Mouse (Mus musculus): ENCODE measurements at regions not wholly inside any gene's neighbourhood (a gene's known extent, or its start where the extent isn't known, plus 50 kb on each side); places are given as distances from the start of the nearest gene placed in this dataset.
"Not testable (repeated sequence)": the region's sequence is repeated elsewhere in the genome, so short reads cannot be mapped to it uniquely, and the experiment has no call there.

DNA sequence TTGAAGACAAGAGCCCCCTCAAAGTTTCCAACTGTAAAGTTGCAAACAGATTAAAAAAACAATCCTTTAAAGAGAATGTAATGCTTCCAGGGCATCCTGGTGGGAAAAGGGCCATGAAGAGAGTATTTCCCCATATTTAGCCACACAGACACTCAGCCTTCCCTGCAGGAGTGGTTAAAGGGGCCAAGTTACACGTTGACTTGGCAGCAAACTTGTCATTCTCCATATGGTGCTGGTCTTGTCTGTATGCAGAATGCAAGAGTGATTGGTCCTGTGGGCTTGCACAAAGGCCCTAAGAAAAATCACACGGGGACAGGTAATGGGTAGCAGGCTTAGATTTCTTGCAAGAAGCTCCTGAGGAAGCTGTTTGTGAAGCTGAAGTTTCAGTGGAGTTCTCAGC lies 325.0 kb downstream of the Sec16b start:
- H3K4me3 ChIP-seq (ENCODE audit: low read depth, low read length), result no peak overlapping the region
- H3K27me3 ChIP-seq (ENCODE audit: control insufficient read depth, insufficient read depth, low read length), result no peaks in the 10 kb centered on the region
- H3K9me3 ChIP-seq (ENCODE audit: control insufficient read depth, low read length), result no peaks in the 10 kb centered on the region
- no peaks in the 10 kb centered on the region for H3K36me3 ChIP-seq (ENCODE audit: control insufficient read depth, insufficient read depth, low read length)
- no peak overlapping the region for H3K9ac ChIP-seq (ENCODE audit: low read depth, low read length)
- 52% methylated on average over 2 of the region's 2 CpGs for WGBS
- no peak for DNase-seq (ENCODE audit: low spot score)
- no peak overlapping the region for H3K27ac ChIP-seq (ENCODE audit: low read depth, low read length)
- H3K4me2 ChIP-seq (replicated peaks; ENCODE audit: low read depth, low read length), result no peak overlapping the region
- no peaks in the 10 kb centered on the region for H3K4me1 ChIP-seq (replicated peaks; ENCODE audit: control insufficient read depth, insufficient read depth, low read length)
- ATAC-seq (ENCODE audit: low FRiP score), result no peak

DNA sequence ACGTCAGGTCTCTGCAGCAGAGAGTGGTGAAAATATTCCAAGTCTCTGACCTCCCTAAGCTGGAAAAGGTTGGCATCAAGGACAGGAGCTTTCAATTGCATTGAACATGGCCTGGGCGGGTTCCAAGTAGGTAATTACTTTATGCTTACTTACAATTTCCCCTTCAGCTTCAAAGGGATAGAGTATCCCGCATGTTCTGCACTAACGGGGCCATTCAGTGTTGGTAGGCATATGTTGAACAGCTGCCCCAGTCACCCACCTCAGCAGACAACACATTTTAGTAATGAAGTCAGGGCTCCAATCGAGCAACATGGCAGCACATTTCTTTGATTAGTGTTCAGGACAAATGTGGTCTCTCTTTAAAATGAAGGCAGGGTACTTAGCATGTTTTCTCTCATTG lies 366.2 kb downstream of the Sec16b start:
- no peak for DNase-seq (ENCODE audit: low spot score)

DNA sequence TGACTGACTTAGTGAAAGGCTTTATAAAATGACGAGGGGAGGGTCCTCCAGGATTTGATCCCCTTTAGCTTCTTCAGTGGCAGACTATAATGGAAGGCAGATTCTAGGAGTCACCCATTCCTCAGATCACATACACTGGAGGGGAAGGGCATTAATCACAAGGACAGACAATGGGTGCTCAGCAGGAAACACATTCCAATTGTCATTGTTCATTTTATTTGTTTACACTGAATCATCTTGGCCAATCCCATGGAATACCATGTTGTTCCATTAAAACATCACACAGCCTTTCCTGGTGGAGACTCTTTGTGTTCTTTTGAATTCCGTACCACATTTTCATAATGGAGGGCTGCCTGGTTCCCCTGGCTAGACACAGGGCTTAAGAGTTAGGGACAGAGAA lies 368.5 kb downstream of the Sec16b start:
- H3K4me1 ChIP-seq (replicated peaks; ENCODE audit: control insufficient read depth, insufficient read depth, low read length), result no peaks in the 10 kb centered on the region

More for the DNA sequence above, 366.2 kb downstream of the Sec16b start:
- no peaks in the 10 kb centered on the region for H3K9me3 ChIP-seq (ENCODE audit: control insufficient read depth, low read length)
- H3K27me3 ChIP-seq (ENCODE audit: control insufficient read depth, insufficient read depth, low read length), result no peaks in the 10 kb centered on the region
- no peaks in the 10 kb centered on the region for H3K36me3 ChIP-seq (ENCODE audit: control insufficient read depth, insufficient read depth, low read length)
- no peak overlapping the region for H3K9ac ChIP-seq (ENCODE audit: low read depth, low read length)
- 74% methylated on average over 5 of the region's 5 CpGs for WGBS
- no peak overlapping the region for H3K4me3 ChIP-seq (ENCODE audit: low read depth, low read length)
- no peaks in the 10 kb centered on the region for H3K4me1 ChIP-seq (replicated peaks; ENCODE audit: control insufficient read depth, insufficient read depth, low read length)
- H3K4me2 ChIP-seq (replicated peaks; ENCODE audit: low read depth, low read length), result no peak overlapping the region
- no peak for ATAC-seq (ENCODE audit: low FRiP score)
- no peak overlapping the region for H3K27ac ChIP-seq (ENCODE audit: low read depth, low read length)

DNA sequence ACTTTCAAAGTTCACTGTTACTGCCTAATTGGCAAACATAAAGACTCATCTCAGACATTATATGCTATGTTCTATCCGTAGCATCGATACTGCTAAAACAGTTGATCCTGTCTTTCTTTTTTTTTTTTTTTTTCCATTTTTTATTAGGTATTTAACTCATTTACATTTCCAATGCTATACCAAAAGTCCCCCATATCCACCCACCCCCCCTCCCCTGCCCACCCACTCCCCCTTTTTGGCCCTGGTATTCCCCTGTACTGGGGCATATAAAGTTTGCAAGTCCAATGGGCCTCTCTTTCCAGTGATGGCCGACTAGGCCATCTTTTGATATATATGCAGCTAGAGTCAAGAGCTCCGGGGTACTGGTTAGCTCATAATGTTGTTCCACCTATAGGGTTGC lies 370.6 kb downstream of the Sec16b start:
- H3K4me1 ChIP-seq (replicated peaks; ENCODE audit: control insufficient read depth, insufficient read depth, low read length); H3K9ac ChIP-seq (ENCODE audit: low read depth, low read length); DNase-seq (ENCODE audit: low spot score); H3K36me3 ChIP-seq (ENCODE audit: control insufficient read depth, insufficient read depth, low read length); H3K27ac ChIP-seq (ENCODE audit: low read depth, low read length); H3K4me3 ChIP-seq (ENCODE audit: low read depth, low read length); H3K9me3 ChIP-seq (ENCODE audit: control insufficient read depth, low read length); H3K27me3 ChIP-seq (ENCODE audit: control insufficient read depth, insufficient read depth, low read length); H3K4me2 ChIP-seq (replicated peaks; ENCODE audit: low read depth, low read length): not testable (repeated sequence)
- 0 out of 2 replicates have a peak, but pooled peaks have one; percentile 65 for ATAC-seq (ENCODE audit: low FRiP score)
- 95% methylated on average over 2 of the region's 4 CpGs for WGBS

More for the DNA sequence above, 368.5 kb downstream of the Sec16b start:
- DNase-seq (ENCODE audit: low spot score) (no peak), ATAC-seq (ENCODE audit: low FRiP score) (no peak)
- H3K9ac ChIP-seq (ENCODE audit: low read depth, low read length), result no peak overlapping the region
- H3K9me3 ChIP-seq (ENCODE audit: control insufficient read depth, low read length), result no peaks in the 10 kb centered on the region
- H3K4me2 ChIP-seq (replicated peaks; ENCODE audit: low read depth, low read length), result no peak overlapping the region
- no peak overlapping the region for H3K4me3 ChIP-seq (ENCODE audit: low read depth, low read length)
- H3K36me3 ChIP-seq (ENCODE audit: control insufficient read depth, insufficient read depth, low read length), result no peaks in the 10 kb centered on the region
- no peaks in the 10 kb centered on the region for H3K27me3 ChIP-seq (ENCODE audit: control insufficient read depth, insufficient read depth, low read length)
- WGBS, result 68% methylated on average over 2 of the region's 2 CpGs
- H3K27ac ChIP-seq (ENCODE audit: low read depth, low read length), result no peak overlapping the region

DNA sequence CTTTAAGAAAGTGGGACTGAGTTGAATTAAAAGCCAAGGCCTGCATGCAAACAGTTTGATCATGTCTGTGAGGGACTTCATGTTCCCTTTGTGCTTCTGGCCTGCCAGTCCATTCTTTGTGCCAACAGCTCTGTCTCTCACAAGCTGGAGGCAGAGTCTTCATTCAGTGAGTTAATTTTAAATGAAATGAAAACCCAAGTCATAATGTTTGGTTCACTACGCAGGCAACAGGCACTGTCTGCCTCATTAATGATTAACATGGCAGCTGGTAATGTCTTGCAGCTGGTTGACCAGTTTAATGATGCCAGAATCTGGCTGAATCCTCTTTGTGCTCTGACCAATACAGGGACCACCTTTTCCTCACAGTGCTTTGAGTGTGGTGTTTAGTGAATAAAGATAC lies 380.6 kb downstream of the Sec16b start:
- no peak overlapping the region for H3K27ac ChIP-seq (ENCODE audit: low read depth, low read length)
- H3K4me2 ChIP-seq (replicated peaks; ENCODE audit: low read depth, low read length), result no peak overlapping the region
- no peaks in the 10 kb centered on the region for H3K4me1 ChIP-seq (replicated peaks; ENCODE audit: control insufficient read depth, insufficient read depth, low read length)
- DNase-seq (ENCODE audit: low spot score) (no peak), ATAC-seq (ENCODE audit: low FRiP score) (no peak)
- H3K4me3 ChIP-seq (ENCODE audit: low read depth, low read length), result no peak overlapping the region
- H3K27me3 ChIP-seq (ENCODE audit: control insufficient read depth, insufficient read depth, low read length), result no peaks in the 10 kb centered on the region
- WGBS, result 52% methylated on average over 1 of the region's 1 CpGs
- no peaks in the 10 kb centered on the region for H3K36me3 ChIP-seq (ENCODE audit: control insufficient read depth, insufficient read depth, low read length)
- no peak overlapping the region for H3K9ac ChIP-seq (ENCODE audit: low read depth, low read length)
- no peaks in the 10 kb centered on the region for H3K9me3 ChIP-seq (ENCODE audit: control insufficient read depth, low read length)

DNA sequence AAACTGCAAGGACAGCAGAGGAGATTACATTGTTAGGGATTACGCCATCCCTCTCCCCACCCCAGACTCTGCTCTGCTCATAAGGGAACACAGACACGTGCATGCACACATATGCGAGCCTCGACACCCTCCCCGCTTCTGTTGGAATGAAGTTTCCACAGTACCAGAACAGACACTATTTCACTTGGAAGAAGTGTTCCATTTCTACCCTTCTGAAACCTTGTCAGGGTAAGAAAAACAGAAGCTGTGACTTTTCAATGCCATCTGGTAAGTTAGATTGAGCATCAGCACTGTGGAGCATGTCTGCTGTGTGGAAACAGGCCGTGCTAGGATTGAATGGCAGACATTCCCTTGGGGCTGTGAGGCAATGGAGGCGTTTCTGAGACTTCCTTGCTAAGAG lies 382.0 kb downstream of the Sec16b start:
- no peak for DNase-seq (ENCODE audit: low spot score)
- no peak overlapping the region for H3K4me2 ChIP-seq (replicated peaks; ENCODE audit: low read depth, low read length)
- no peaks in the 10 kb centered on the region for H3K36me3 ChIP-seq (ENCODE audit: control insufficient read depth, insufficient read depth, low read length)
- H3K27ac ChIP-seq (ENCODE audit: low read depth, low read length), result no peak overlapping the region
- no peaks in the 10 kb centered on the region for H3K4me1 ChIP-seq (replicated peaks; ENCODE audit: control insufficient read depth, insufficient read depth, low read length)
- H3K27me3 ChIP-seq (ENCODE audit: control insufficient read depth, insufficient read depth, low read length), result no peaks in the 10 kb centered on the region
- WGBS, result 80% methylated on average over 7 of the region's 7 CpGs
- no peak overlapping the region for H3K4me3 ChIP-seq (ENCODE audit: low read depth, low read length)
- no peak for ATAC-seq (ENCODE audit: low FRiP score)
- no peak overlapping the region for H3K9ac ChIP-seq (ENCODE audit: low read depth, low read length)
- no peaks in the 10 kb centered on the region for H3K9me3 ChIP-seq (ENCODE audit: control insufficient read depth, low read length)

DNA sequence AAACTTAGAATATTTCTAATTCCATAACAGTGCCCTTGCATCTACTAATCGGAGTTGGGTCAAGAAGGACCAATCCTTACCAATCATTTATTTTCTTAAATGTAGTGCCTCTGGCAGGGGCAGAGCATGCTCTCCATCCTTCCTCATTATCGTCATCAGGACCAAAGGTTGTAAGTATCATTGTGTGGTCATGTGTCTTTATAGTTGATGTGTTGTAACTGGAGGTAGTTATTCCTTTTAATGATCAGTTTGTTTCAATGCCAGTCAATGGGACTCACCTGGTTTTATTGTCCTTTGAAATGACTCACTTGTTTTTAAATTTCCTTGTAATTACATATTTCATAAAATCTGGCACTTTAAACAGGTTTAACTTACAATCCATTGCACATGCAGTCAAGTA lies 399.6 kb downstream of the Sec16b start:
- 96% methylated on average over 2 of the region's 2 CpGs for WGBS
- ATAC-seq (ENCODE audit: low FRiP score), result no peak
- H3K27ac ChIP-seq (ENCODE audit: low read depth, low read length), result no peak overlapping the region
- no peaks in the 10 kb centered on the region for H3K9me3 ChIP-seq (ENCODE audit: control insufficient read depth, low read length)
- H3K9ac ChIP-seq (ENCODE audit: low read depth, low read length), result no peak overlapping the region
- no peaks in the 10 kb centered on the region for H3K4me1 ChIP-seq (replicated peaks; ENCODE audit: control insufficient read depth, insufficient read depth, low read length)
- DNase-seq (ENCODE audit: low spot score), result no peak
- no peak overlapping the region for H3K4me2 ChIP-seq (replicated peaks; ENCODE audit: low read depth, low read length)
- H3K27me3 ChIP-seq (ENCODE audit: control insufficient read depth, insufficient read depth, low read length), result no peaks in the 10 kb centered on the region
- H3K4me3 ChIP-seq (ENCODE audit: low read depth, low read length), result no peak overlapping the region
- H3K36me3 ChIP-seq (ENCODE audit: control insufficient read depth, insufficient read depth, low read length), result no peaks in the 10 kb centered on the region

DNA sequence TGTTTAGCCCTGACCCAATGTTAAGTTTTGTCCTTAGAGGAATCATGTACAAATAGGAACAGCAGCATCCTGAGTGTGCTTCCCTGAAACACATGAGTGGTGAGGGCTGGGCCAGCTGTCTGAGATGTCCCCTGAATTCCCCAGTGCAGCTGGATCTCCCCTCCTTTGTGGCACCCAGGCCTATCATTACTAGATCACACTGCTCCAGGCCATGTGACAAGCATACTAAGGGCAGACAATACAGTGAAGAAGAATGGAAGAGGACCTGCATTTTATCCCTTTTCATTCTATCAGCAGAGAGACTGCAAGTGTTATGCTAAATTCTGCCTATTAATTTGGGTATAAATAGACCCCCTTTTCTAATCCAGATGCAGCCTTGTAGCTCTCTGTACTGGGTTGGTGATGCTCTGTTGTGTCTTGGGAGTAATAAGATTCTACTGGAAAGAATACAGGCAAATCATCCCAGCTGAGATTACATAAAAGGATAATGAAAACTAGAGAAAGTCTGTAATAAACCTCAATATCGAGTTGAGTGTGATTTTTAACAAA lies 418.3 kb downstream of the Brinp2 start:
- Histone ChIP-seq H3K27me3 (ENCODE audit: control insufficient read depth, insufficient read depth, low read length) (no peaks in the 10 kb centered on the region), H3K9me3 (ENCODE audit: control insufficient read depth, low read length) (no peaks in the 10 kb centered on the region), H3K27ac (ENCODE audit: low read depth, low read length) (no peak overlapping the region), H3K36me3 (ENCODE audit: control insufficient read depth, insufficient read depth, low read length) (no peaks in the 10 kb centered on the region), H3K9ac (ENCODE audit: low read depth, low read length) (no peak overlapping the region), H3K4me3 (ENCODE audit: low read depth, low read length) (no peak overlapping the region), H3K4me2 (replicated peaks; ENCODE audit: low read depth, low read length) (no peak overlapping the region), H3K4me1 (replicated peaks; ENCODE audit: control insufficient read depth, insufficient read depth, low read length) (no peaks in the 10 kb centered on the region)
- peak; percentile 91 for ATAC-seq (ENCODE audit: low FRiP score)
- DNase-seq (ENCODE audit: low spot score), result peak; percentile 27
- 52% methylated on average over 1 of the region's 1 CpGs for WGBS

DNA sequence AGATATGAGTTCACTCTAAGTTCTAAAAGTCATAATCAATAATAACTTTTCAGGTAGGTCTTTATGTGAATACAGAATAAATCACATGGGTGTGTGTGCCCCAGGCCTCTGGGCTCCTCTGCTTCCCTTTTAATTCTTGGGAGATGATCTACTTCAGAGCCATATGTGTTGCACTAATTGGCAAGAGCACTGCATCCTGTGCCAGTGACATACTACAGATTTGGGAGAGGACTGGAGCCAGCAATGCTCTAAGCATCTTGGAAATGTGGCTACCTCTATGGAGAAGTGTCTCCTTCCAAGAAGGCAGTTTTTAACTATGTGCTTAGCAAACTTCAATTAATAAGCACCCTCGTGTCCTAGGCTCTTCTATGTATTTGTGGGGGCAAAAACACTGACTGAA lies 416.6 kb downstream of the Brinp2 start:
- no peaks in the 10 kb centered on the region for H3K36me3 ChIP-seq (ENCODE audit: control insufficient read depth, insufficient read depth, low read length)
- ATAC-seq (ENCODE audit: low FRiP score) (no peak), DNase-seq (ENCODE audit: low spot score) (no peak)
- no peak overlapping the region for H3K4me3 ChIP-seq (ENCODE audit: low read depth, low read length)
- H3K4me2 ChIP-seq (replicated peaks; ENCODE audit: low read depth, low read length), result no peak overlapping the region
- no peaks in the 10 kb centered on the region for H3K4me1 ChIP-seq (replicated peaks; ENCODE audit: control insufficient read depth, insufficient read depth, low read length)
- no peaks in the 10 kb centered on the region for H3K9me3 ChIP-seq (ENCODE audit: control insufficient read depth, low read length)
- no peak overlapping the region for H3K27ac ChIP-seq (ENCODE audit: low read depth, low read length)
- H3K9ac ChIP-seq (ENCODE audit: low read depth, low read length), result no peak overlapping the region
- 81% methylated on average over 1 of the region's 1 CpGs for WGBS
- no peaks in the 10 kb centered on the region for H3K27me3 ChIP-seq (ENCODE audit: control insufficient read depth, insufficient read depth, low read length)
